In the genomic region with DNA sequence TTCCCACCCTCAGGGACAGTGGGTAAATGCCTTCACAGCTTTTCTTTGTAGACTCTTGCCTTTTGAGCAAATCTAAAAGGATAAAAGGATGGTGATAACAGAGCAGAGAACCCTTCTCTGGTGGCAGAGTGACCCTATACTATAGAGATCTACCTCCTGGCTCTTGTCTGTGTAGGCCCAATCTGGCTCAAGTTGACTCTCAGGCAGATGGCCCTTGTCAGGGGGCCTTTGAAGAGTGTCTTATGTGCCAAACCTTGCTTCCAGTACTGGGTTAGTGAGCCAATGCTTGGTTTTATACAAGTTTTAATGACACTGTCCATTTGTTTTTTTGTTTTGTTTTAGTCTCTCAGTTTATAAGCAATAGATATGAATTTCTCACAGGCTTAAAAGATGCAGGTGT, we compare ENCODE assay signal across 24 mouse cellular contexts. TPM values are rescaled to one million over a fixed set of nuclear protein-coding genes. Genes with fewer than 3 reads are reported as not detected.
DNase-seq lines count a peak whose midpoint lies in the region; ATAC-seq and TF ChIP-seq lines count a peak whose summit lies in the region.
"Had no signal": no experiment of that assay in that cellular context is flagged by ENCODE, and none has a peak within 500 bp of the region (broad histone marks: within the 10 kb centered on the region; RNA-seq: fewer than 3 reads in every experiment).

No protein-coding gene starts in this region.

- H3K4me3 ChIP-seq in cerebellum, adult 2 months (replicated peaks; ENCODE audit: insufficient read depth, low read depth, low read length) = no peak overlapping the region
- H3K4me3 ChIP-seq in lung, adult 2 months (replicated peaks; ENCODE audit: extremely low read depth, low read depth, low read length) = no peak overlapping the region
- no peak overlapping the region for H3K4me3 ChIP-seq in heart, embryonic 11.5 days (ENCODE audit: low read depth, low read length)
- H3K4me3 ChIP-seq: embryonic facial prominence, embryonic 13.5 days; forebrain, embryonic 13.5 days; heart, adult 2 months; heart, embryonic 13.5 days; hindbrain, embryonic 15.5 days had no signal

- H3K27me3 ChIP-seq in cerebellum, adult 2 months (ENCODE audit: control insufficient read depth, insufficient read depth, low read length) = no peaks in the 10 kb centered on the region
- no peaks in the 10 kb centered on the region for H3K27me3 ChIP-seq in heart, embryonic 11.5 days (ENCODE audit: control insufficient read depth, insufficient read depth, low read length)
- H3K27me3 ChIP-seq: embryonic facial prominence, embryonic 13.5 days; forebrain, embryonic 13.5 days; heart, embryonic 13.5 days; hindbrain, embryonic 15.5 days had no signal

- intact Hi-C loops in left cerebral cortex, postnatal 4 days (cut with DNase I) = loop anchor here (10.0 kb wide), 1 partner anchor 144 kb away; a partner anchor contains a TSS

- H3K27ac ChIP-seq in cerebellum, adult 2 months (ENCODE audit: insufficient read depth, low read length) = peak overlapping the region; percentile 55; the same call in 1 of the 2 replicates
- H3K27ac ChIP-seq in heart, embryonic 11.5 days (ENCODE audit: low read depth, low read length) = no peak overlapping the region
- H3K27ac ChIP-seq: embryonic facial prominence, embryonic 13.5 days; forebrain, embryonic 13.5 days; heart, adult 2 months; heart, embryonic 13.5 days; hindbrain, embryonic 15.5 days had no signal

- peak; percentile 49 for DNase-seq in left cerebral cortex, postnatal 4 days
- DNase-seq in left cerebral cortex, adult 8-10 months (ENCODE audit: low spot score in 2 of 2) = no peak
- DNase-seq in cerebellum, adult 2 months = peak; percentile 66 to 84
- peak; percentile 81 to 86 for DNase-seq in cerebellum, postnatal 10 days
- DNase-seq in lung, adult 2 months = no peak
- DNase-seq: adrenal gland, adult 2 months; forebrain, postnatal 0 days; gastrocnemius, postnatal 14 days; heart, adult 2 months; heart, postnatal 36 days; kidney, adult 18-20 months had no signal

- no peak overlapping the region for H3K9ac ChIP-seq in heart, embryonic 11.5 days (ENCODE audit: low read depth, low read length)
- H3K9ac ChIP-seq: embryonic facial prominence, embryonic 13.5 days; forebrain, embryonic 13.5 days; forebrain, postnatal 0 days; heart, embryonic 13.5 days; hindbrain, embryonic 15.5 days had no signal

- TF ChIP-seq CTCF in cerebellum, adult 2 months (IDR thresholded peaks at IDR 0.05; ENCODE audit: borderline replicate concordance, insufficient read depth, low read depth, low read length) = no peak
- no peak for TF ChIP-seq CTCF in lung, adult 2 months (IDR thresholded peaks at IDR 0.05; ENCODE audit: insufficient read depth, low read length)

- H3K36me3 ChIP-seq in heart, embryonic 11.5 days (ENCODE audit: control insufficient read depth, insufficient read depth, low read length) = 0 out of 2 replicates have a peak, but pooled peaks cover 4% of the 10 kb centered on the region
- H3K36me3 ChIP-seq: embryonic facial prominence, embryonic 13.5 days had no signal

- no peak overlapping the region for H3K4me2 ChIP-seq in heart, embryonic 11.5 days
- H3K4me2 ChIP-seq: embryonic facial prominence, embryonic 13.5 days; forebrain, embryonic 13.5 days; heart, embryonic 13.5 days; hindbrain, embryonic 15.5 days had no signal

- H3K9me3 ChIP-seq in heart, embryonic 11.5 days (replicated peaks; ENCODE audit: control insufficient read depth, low read length) = no peaks in the 10 kb centered on the region
- H3K9me3 ChIP-seq: embryonic facial prominence, embryonic 13.5 days; forebrain, embryonic 13.5 days; heart, embryonic 13.5 days; hindbrain, embryonic 15.5 days had no signal

- peaks cover 29% of the 10 kb centered on the region for H3K4me1 ChIP-seq in cerebellum, adult 2 months (ENCODE audit: control insufficient read depth, insufficient read depth, low read length)
- no peaks in the 10 kb centered on the region for H3K4me1 ChIP-seq in lung, adult 2 months (ENCODE audit: control insufficient read depth, insufficient read depth, low read length)
- no peaks in the 10 kb centered on the region for H3K4me1 ChIP-seq in heart, embryonic 11.5 days (ENCODE audit: control insufficient read depth, insufficient read depth, low read length)
- H3K4me1 ChIP-seq: embryonic facial prominence, embryonic 13.5 days had no signal

- TF ChIP-seq POLR2A in cerebellum, adult 2 months (IDR thresholded peaks at IDR 0.05; ENCODE audit: borderline replicate concordance, insufficient read depth, low read length) = no peak
- no peak for TF ChIP-seq POLR2A in lung, adult 2 months (IDR thresholded peaks at IDR 0.05; ENCODE audit: borderline replicate concordance, extremely low read depth, low read depth, low read length)

- ATAC-seq in inflammation-experienced regulatory T-cells, adult 6 months = no peak
- no peak for ATAC-seq in heart, embryonic 11.5 days (replicated peaks; ENCODE audit: insufficient number of reproducible peaks, low FRiP score, low TSS enrichment)
- ATAC-seq: forebrain, embryonic 13.5 days; forebrain, postnatal 0 days had no signal

RNA-seq across cellular contexts. Expression of a gene that starts 6.4 kb away (rescaled TPM):
- 10 to 100 TPM; 73.1 to 73.8 TPM for total RNA-seq in left cerebral cortex, postnatal 4 days (2021)
- 10 to 100 TPM; 47.1 to 59.7 (median 55.7) TPM for total RNA-seq in left cerebral cortex, adult 8-10 months (2022)
- polyA plus RNA-seq in cerebellum, adult 2 months (2012; rRNA removed) = 28.6 and 35.1 TPM in 2 replicates
- polyA plus RNA-seq in inflammation-experienced regulatory T-cells, adult 6 months (2017; shearing (Covaris generic)) = under 1 TPM in 1 of 3 experiments, not detected in 2; 0.68 TPM
- polyA plus RNA-seq in lung, adult 2 months (2012; rRNA removed) = 0.06 and 0.09 TPM in 2 replicates
- polyA plus RNA-seq in heart, embryonic 11.5 days (2014; fragmentation: Nextera tagmentation; extraction: Ambion mirVana) = 7.5 and 9.2 TPM in 2 replicates
- total RNA-seq: gastrocnemius, adult 18-20 months; gastrocnemius, postnatal 14 days; heart, adult 2 months; heart, postnatal 36 days had no signal
- polyA plus RNA-seq: heart, adult 2 months had no signal

RNA-seq across cellular contexts. Expression of a gene that starts 23.0 kb away (rescaled TPM):
- not detected for total RNA-seq in left cerebral cortex, postnatal 4 days (2021)
- not detected for total RNA-seq in left cerebral cortex, adult 8-10 months (2022)
- polyA plus RNA-seq in cerebellum, adult 2 months (2012; rRNA removed) = not detected in 2 replicates
- polyA plus RNA-seq in inflammation-experienced regulatory T-cells, adult 6 months (2017; shearing (Covaris generic)) = not detected
- not detected in 2 replicates for polyA plus RNA-seq in lung, adult 2 months (2012; rRNA removed)
- polyA plus RNA-seq in heart, embryonic 11.5 days (2014; fragmentation: Nextera tagmentation; extraction: Ambion mirVana) = not detected in 2 replicates
- total RNA-seq: adrenal gland, adult 2 months; adrenal gland, postnatal 4 days; CH12.LX; forebrain, postnatal 0 days; gastrocnemius, adult 18-20 months; gastrocnemius, postnatal 14 days; heart, adult 2 months; heart, postnatal 36 days had no signal
- polyA plus RNA-seq: adrenal gland, adult 2 months; embryonic facial prominence, embryonic 13.5 days; forebrain, embryonic 13.5 days; forebrain, postnatal 0 days; heart, embryonic 13.5 days; heart, postnatal 0 days; hindbrain, embryonic 11.5 days; hindbrain, embryonic 15.5 days; kidney, embryonic 14.5 days had no signal

RNA-seq across cellular contexts. Expression of a gene that starts 27.4 kb away (rescaled TPM):
- 10 to 100 TPM; 39.0 to 49.4 TPM for total RNA-seq in left cerebral cortex, postnatal 4 days (2021)
- total RNA-seq in left cerebral cortex, adult 8-10 months (2022) = 10 to 100 TPM; 21.9 to 35.9 (median 26.8) TPM
- polyA plus RNA-seq in cerebellum, adult 2 months (2012; rRNA removed) = 29.2 and 30.6 TPM in 2 replicates
- polyA plus RNA-seq in inflammation-experienced regulatory T-cells, adult 6 months (2017; shearing (Covaris generic)) = 100 to 1,000 TPM; 154 to 182 (median 170) TPM
- polyA plus RNA-seq in lung, adult 2 months (2012; rRNA removed) = 77.2 and 82.8 TPM in 2 replicates
- polyA plus RNA-seq in heart, embryonic 11.5 days (2014; fragmentation: Nextera tagmentation; extraction: Ambion mirVana) = 57.7 and 61.3 TPM in 2 replicates

RNA-seq across cellular contexts. Expression of a gene that starts 41.1 kb away (rescaled TPM):
- 10 to 100 TPM; 57.8 to 62.4 TPM for total RNA-seq in left cerebral cortex, postnatal 4 days (2021)
- 10 to 100 TPM; 64.2 to 70.0 (median 65.5) TPM for total RNA-seq in left cerebral cortex, adult 8-10 months (2022)
- 128 and 138 TPM in 2 replicates for polyA plus RNA-seq in cerebellum, adult 2 months (2012; rRNA removed)
- polyA plus RNA-seq in inflammation-experienced regulatory T-cells, adult 6 months (2017; shearing (Covaris generic)) = 10 to 100 TPM in 2 of 3 experiments, 1 to 10 TPM in 1; 6.4 to 19.9 (median 17.5) TPM
- polyA plus RNA-seq in lung, adult 2 months (2012; rRNA removed) = 9.9 and 15.7 TPM in 2 replicates
- polyA plus RNA-seq in heart, embryonic 11.5 days (2014; fragmentation: Nextera tagmentation; extraction: Ambion mirVana) = 13.5 and 14.1 TPM in 2 replicates

RNA-seq across cellular contexts. Expression of a gene that starts 41.9 kb away (rescaled TPM):
- 10 to 100 TPM; 35.7 to 37.7 TPM for total RNA-seq in left cerebral cortex, postnatal 4 days (2021)
- total RNA-seq in left cerebral cortex, adult 8-10 months (2022) = 10 to 100 TPM; 14.7 to 25.9 (median 18.6) TPM
- polyA plus RNA-seq in cerebellum, adult 2 months (2012; rRNA removed) = 44.2 and 47.5 TPM in 2 replicates
- not detected for polyA plus RNA-seq in inflammation-experienced regulatory T-cells, adult 6 months (2017; shearing (Covaris generic))
- polyA plus RNA-seq in lung, adult 2 months (2012; rRNA removed) = 0.02 TPM in 1 of 2 replicates, not detected in the other
- polyA plus RNA-seq in heart, embryonic 11.5 days (2014; fragmentation: Nextera tagmentation; extraction: Ambion mirVana) = 0.06 and 0.65 TPM in 2 replicates
- total RNA-seq: CH12.LX; gastrocnemius, adult 18-20 months; gastrocnemius, postnatal 14 days; heart, adult 2 months; heart, postnatal 36 days had no signal
- polyA plus RNA-seq: gonadal fat pad, adult 2 months; heart, postnatal 0 days; kidney, embryonic 14.5 days had no signal

Comparison
In these comparisons a context has a peak if more than half of its experiments do, and no peak if none do; other contexts are left out.
1. DNase-seq: peak in left cerebral cortex, postnatal 4 days (single experiment), cerebellum, adult 2 months (2 of 2) and cerebellum, postnatal 10 days (2 of 2); none in left cerebral cortex, adult 8-10 months (0 of 2) and lung, adult 2 months (single experiment).